Comparison of ENCODE assay signal across 11 mouse cellular contexts in the genomic region with DNA sequence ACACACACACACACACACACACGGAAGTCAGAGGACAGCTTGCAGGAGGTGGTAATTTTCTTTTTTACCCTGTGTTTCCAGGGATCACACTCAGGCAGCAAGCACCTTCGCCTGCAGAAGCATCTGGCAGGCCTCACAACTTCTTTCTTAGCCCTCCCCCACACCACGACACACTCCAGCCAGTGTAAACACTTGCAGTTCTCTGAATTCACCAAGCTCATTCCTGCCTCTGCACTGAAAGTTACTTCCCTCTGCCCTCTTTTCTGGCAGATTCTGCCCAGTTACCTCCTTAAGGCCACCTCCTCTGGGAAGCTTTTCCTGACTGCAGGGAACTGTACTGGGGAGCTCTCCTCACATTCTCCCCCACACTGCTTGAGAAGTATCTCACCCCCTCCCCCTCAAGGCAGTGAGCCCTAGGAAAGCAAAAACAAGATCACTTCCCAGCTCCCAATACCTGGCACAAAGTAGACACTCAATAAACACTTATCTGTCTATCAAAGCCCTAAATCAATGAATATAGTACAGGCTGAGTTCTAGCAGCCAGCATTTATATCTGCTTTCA.
A peak's percentile ranks its signal among the peaks of the same experiment; 100 is the strongest.
DNase-seq lines count a peak whose midpoint lies in the region; ATAC-seq and TF ChIP-seq lines count a peak whose summit lies in the region.
"Had no signal": no experiment of that assay in that cellular context is flagged by ENCODE, and none has a peak within 500 bp of the region (broad histone marks: within the 10 kb centered on the region; RNA-seq: fewer than 3 reads in every experiment).

No protein-coding gene starts in this region.

- no peak overlapping the region for H3K9ac ChIP-seq in stomach, postnatal 0 days (ENCODE audit: low read length)
- no peak overlapping the region for H3K9ac ChIP-seq in hindbrain, postnatal 0 days (replicated peaks; ENCODE audit: low read length)
- H3K9ac ChIP-seq: neural tube, embryonic 12.5 days had no signal

- no peak overlapping the region for H3K4me2 ChIP-seq in stomach, postnatal 0 days (replicated peaks; ENCODE audit: low read depth)
- no peak overlapping the region for H3K4me2 ChIP-seq in hindbrain, postnatal 0 days (ENCODE audit: low read depth, low read length)
- H3K4me2 ChIP-seq: neural tube, embryonic 12.5 days had no signal

- H3K36me3 ChIP-seq in stomach, postnatal 0 days (ENCODE audit: control insufficient read depth, insufficient read depth, low read length) = no peaks in the 10 kb centered on the region
- H3K36me3 ChIP-seq in hindbrain, postnatal 0 days (ENCODE audit: insufficient read depth, low read length) = no peaks in the 10 kb centered on the region
- H3K36me3 ChIP-seq: neural tube, embryonic 12.5 days had no signal

- no peak overlapping the region for H3K4me3 ChIP-seq in stomach, postnatal 0 days (ENCODE audit: low read depth, low read length)
- no peak overlapping the region for H3K4me3 ChIP-seq in hindbrain, postnatal 0 days (ENCODE audit: low read length)
- H3K4me3 ChIP-seq: neural tube, embryonic 12.5 days had no signal

- TF ChIP-seq CTCF in stomach, postnatal 0 days (IDR thresholded peaks at IDR 0.05; ENCODE audit: low read depth) = no peak
- no peak for TF ChIP-seq CTCF in hindbrain, postnatal 0 days (IDR thresholded peaks at IDR 0.05; ENCODE audit: low read depth)

- ATAC-seq in frontal cortex, adult (ENCODE audit: low TSS enrichment) = peak; percentile 38; the same call in 1 of the 2 replicates
- ATAC-seq in stomach, postnatal 0 days (ENCODE audit: low FRiP score, low TSS enrichment) = peak; percentile 66; the same call in 1 of the 2 replicates
- ATAC-seq in hindbrain, postnatal 0 days = no peak
- ATAC-seq: CD4-positive, CD25-positive, alpha-beta regulatory T cell, adult 4 months had no signal

- peak overlapping the region; percentile 90 for H3K27ac ChIP-seq in stomach, postnatal 0 days (replicated peaks)
- H3K27ac ChIP-seq in hindbrain, postnatal 0 days = no peak overlapping the region
- H3K27ac ChIP-seq: macrophage; neural tube, embryonic 12.5 days had no signal

- no peak for TF ChIP-seq EP300 in stomach, postnatal 0 days (optimal IDR thresholded peaks at IDR 0.05)

- DNase-seq in frontal cortex, postnatal 25 days (ENCODE audit: low spot score in 2 of 2) = no peak
- DNase-seq in right cerebral cortex, adult 18-20 months = peak; percentile 29
- no peak for DNase-seq in right cerebral cortex, postnatal 14 days
- peak; percentile 67 to 68 for DNase-seq in kidney, postnatal 4 days
- peak; percentile 25 for DNase-seq in stomach, postnatal 0 days (ENCODE audit: low spot score)
- no peak for DNase-seq in spleen, postnatal 4 days (ENCODE audit: low spot score in 2 of 2)
- DNase-seq in hindbrain, postnatal 0 days (ENCODE audit: low spot score) = no peak

- 23% methylated on average over 3 of the region's 3 CpGs for WGBS in stomach, postnatal 0 days
- WGBS in hindbrain, postnatal 0 days = 53% methylated on average over 3 of the region's 3 CpGs

- H3K27me3 ChIP-seq in stomach, postnatal 0 days (ENCODE audit: control insufficient read depth, insufficient read depth, low read length) = no peaks in the 10 kb centered on the region
- no peaks in the 10 kb centered on the region for H3K27me3 ChIP-seq in hindbrain, postnatal 0 days (ENCODE audit: insufficient read depth, low read length)
- H3K27me3 ChIP-seq: neural tube, embryonic 12.5 days had no signal

- H3K9me3 ChIP-seq in stomach, postnatal 0 days (ENCODE audit: control insufficient read depth, low read length) = no peaks in the 10 kb centered on the region
- no peaks in the 10 kb centered on the region for H3K9me3 ChIP-seq in hindbrain, postnatal 0 days (ENCODE audit: low read length)
- H3K9me3 ChIP-seq: neural tube, embryonic 12.5 days had no signal

- H3K4me1 ChIP-seq in stomach, postnatal 0 days (replicated peaks; ENCODE audit: control insufficient read depth, insufficient read depth) = no peaks in the 10 kb centered on the region; the same call in 1 of the 2 replicates
- no peaks in the 10 kb centered on the region for H3K4me1 ChIP-seq in hindbrain, postnatal 0 days (ENCODE audit: insufficient read depth, low read length)
- H3K4me1 ChIP-seq: neural tube, embryonic 12.5 days had no signal

Comparison
In these comparisons a context has a peak if more than half of its experiments do, and no peak if none do; other contexts are left out.
1. DNase-seq: peak in right cerebral cortex, adult 18-20 months (single experiment), kidney, postnatal 4 days (2 of 2) and stomach, postnatal 0 days (single experiment); none in frontal cortex, postnatal 25 days (0 of 2), right cerebral cortex, postnatal 14 days (single experiment), spleen, postnatal 4 days (0 of 2) and hindbrain, postnatal 0 days (single experiment).